Comparison of ENCODE assay signal across 11 mouse cellular contexts in genomic region chr6:83244422-83245061, GRCm38 (mm10). TPM values are rescaled to one million over a fixed set of nuclear protein-coding genes. Genes with fewer than 3 reads are reported as not detected.
A peak's percentile ranks its signal among the peaks of the same experiment; 100 is the strongest.
DNase-seq lines count a peak whose midpoint lies in the region; ATAC-seq and TF ChIP-seq lines count a peak whose summit lies in the region.
"Had no signal": no experiment of that assay in that cellular context is flagged by ENCODE, and none has a peak within 500 bp of the region (broad histone marks: within the 10 kb centered on the region; RNA-seq: fewer than 3 reads in every experiment).

No protein-coding gene starts in this region.

- H3K27ac ChIP-seq in kidney, adult 2 months (ENCODE audit: insufficient read depth, low read depth, low read length): peak overlapping the region; percentile 19; the same call in 1 of the 2 replicates
- H3K27ac ChIP-seq in lung, embryonic 16.5 days (ENCODE audit: low read length): peak overlapping the region; percentile 88
- H3K27ac ChIP-seq in embryonic facial prominence, embryonic 14.5 days (replicated peaks; ENCODE audit: low read depth, low read length): no peak overlapping the region; the same call in 1 of the 2 replicates
- H3K27ac ChIP-seq in lung, postnatal 0 days (ENCODE audit: low read length): peak overlapping the region; percentile 68
- H3K27ac ChIP-seq: macrophage; neural tube, embryonic 15.5 days had no signal

- H3K4me3 ChIP-seq in kidney, adult 2 months (ENCODE audit: insufficient read depth, low read depth, low read length): no peak overlapping the region
- H3K4me3 ChIP-seq in lung, embryonic 16.5 days (ENCODE audit: low read length): no peak overlapping the region
- H3K4me3 ChIP-seq in embryonic facial prominence, embryonic 14.5 days (ENCODE audit: low read depth, low read length): no peak overlapping the region
- H3K4me3 ChIP-seq in lung, postnatal 0 days (ENCODE audit: low read depth, low read length): no peak overlapping the region
- H3K4me3 ChIP-seq: forebrain, embryonic 10.5 days; neural tube, embryonic 15.5 days had no signal

- no peak for DNase-seq in kidney, adult 2 months
- DNase-seq in kidney, adult 11 months: no peak
- no peak for DNase-seq in lung, postnatal 10 days
- peak; percentile 52 for DNase-seq in embryonic facial prominence, embryonic 14.5 days (ENCODE audit: low spot score)
- DNase-seq in lung, postnatal 0 days (ENCODE audit: low spot score): no peak
- DNase-seq in urinary bladder, adult 18-20 months (ENCODE audit: low spot score in 2 of 2): no peak

- WGBS in kidney, adult 2 months: 36% methylated on average over 10 of the region's 10 CpGs
- WGBS in lung, embryonic 16.5 days: 24% methylated on average over 10 of the region's 10 CpGs
- 31% methylated on average over 10 of the region's 10 CpGs for WGBS in embryonic facial prominence, embryonic 14.5 days
- WGBS in lung, postnatal 0 days: 26% methylated on average over 10 of the region's 10 CpGs

- no peaks in the 10 kb centered on the region for H3K9me3 ChIP-seq in lung, embryonic 16.5 days (ENCODE audit: control insufficient read depth, low read length)
- H3K9me3 ChIP-seq in embryonic facial prominence, embryonic 14.5 days (ENCODE audit: control insufficient read depth, low read length): no peaks in the 10 kb centered on the region
- H3K9me3 ChIP-seq in lung, postnatal 0 days (ENCODE audit: low read length): no peaks in the 10 kb centered on the region
- H3K9me3 ChIP-seq: forebrain, embryonic 10.5 days; neural tube, embryonic 15.5 days had no signal

- ATAC-seq in lung, embryonic 16.5 days (ENCODE audit: low read depth): peak; percentile 61
- no peak for ATAC-seq in embryonic facial prominence, embryonic 14.5 days (ENCODE audit: low read depth)
- peak; percentile 49 for ATAC-seq in lung, postnatal 0 days

- no peak for TF ChIP-seq POLR2A in kidney, adult 2 months (IDR thresholded peaks at IDR 0.05; ENCODE audit: low read depth, low read length)

- no peak for TF ChIP-seq EP300 in lung, postnatal 0 days (IDR thresholded peaks at IDR 0.05)

- H3K9ac ChIP-seq in lung, embryonic 16.5 days (ENCODE audit: low read length): no peak overlapping the region
- no peak overlapping the region for H3K9ac ChIP-seq in embryonic facial prominence, embryonic 14.5 days (ENCODE audit: low read depth, low read length)
- H3K9ac ChIP-seq in lung, postnatal 0 days (replicated peaks; ENCODE audit: low read depth): no peak overlapping the region
- H3K9ac ChIP-seq: neural tube, embryonic 15.5 days had no signal

- H3K36me3 ChIP-seq in kidney, adult 2 months (ENCODE audit: control insufficient read depth, insufficient read depth, low read length): no peaks in the 10 kb centered on the region
- H3K36me3 ChIP-seq in lung, embryonic 16.5 days (ENCODE audit: control insufficient read depth, insufficient read depth, low read length): no peaks in the 10 kb centered on the region
- H3K36me3 ChIP-seq in embryonic facial prominence, embryonic 14.5 days (ENCODE audit: control insufficient read depth, insufficient read depth, low read length): no peaks in the 10 kb centered on the region
- H3K36me3 ChIP-seq in lung, postnatal 0 days (ENCODE audit: insufficient read depth, low read length): no peaks in the 10 kb centered on the region
- H3K36me3 ChIP-seq: forebrain, embryonic 10.5 days; neural tube, embryonic 15.5 days had no signal

- no peak for TF ChIP-seq CTCF in kidney, adult 2 months (conservative IDR thresholded peaks at IDR 0.05; ENCODE audit: insufficient read depth, insufficient read length, low read depth, low read length)
- TF ChIP-seq CTCF in lung, postnatal 0 days (IDR thresholded peaks at IDR 0.05): no peak

- H3K27me3 ChIP-seq in kidney, adult 2 months (replicated peaks; ENCODE audit: control insufficient read depth, insufficient read depth, low read length): no peaks in the 10 kb centered on the region
- H3K27me3 ChIP-seq in lung, embryonic 16.5 days (ENCODE audit: control insufficient read depth, insufficient read depth, low read depth, low read length): no peaks in the 10 kb centered on the region; the same call in 1 of the 2 replicates
- no peaks in the 10 kb centered on the region for H3K27me3 ChIP-seq in embryonic facial prominence, embryonic 14.5 days (replicated peaks; ENCODE audit: control insufficient read depth, insufficient read depth, low read length)
- H3K27me3 ChIP-seq in lung, postnatal 0 days (replicated peaks; ENCODE audit: insufficient read depth, low read length): no peaks in the 10 kb centered on the region

- H3K4me1 ChIP-seq in kidney, adult 2 months (ENCODE audit: control insufficient read depth, insufficient read depth, low read length): peaks cover 3% of the 10 kb centered on the region; the same call in 1 of the 2 replicates
- H3K4me1 ChIP-seq in lung, embryonic 16.5 days (replicated peaks; ENCODE audit: control insufficient read depth, insufficient read depth, low read length): peaks cover 23% of the 10 kb centered on the region
- H3K4me1 ChIP-seq in embryonic facial prominence, embryonic 14.5 days (ENCODE audit: control insufficient read depth, insufficient read depth, low read length): peaks cover 4% of the 10 kb centered on the region; the same call in 1 of the 2 replicates
- H3K4me1 ChIP-seq in lung, postnatal 0 days (ENCODE audit: insufficient read depth, low read depth, low read length): peaks cover 10% of the 10 kb centered on the region; the same call in 1 of the 2 replicates

- H3K4me2 ChIP-seq in lung, embryonic 16.5 days (ENCODE audit: low read depth, low read length): peak overlapping the region; percentile 8; the same call in 1 of the 2 replicates
- no peak overlapping the region for H3K4me2 ChIP-seq in embryonic facial prominence, embryonic 14.5 days (ENCODE audit: low read depth, low read length)
- no peak overlapping the region for H3K4me2 ChIP-seq in lung, postnatal 0 days (replicated peaks; ENCODE audit: low read depth, low read length)
- H3K4me2 ChIP-seq: heart, embryonic 11.5 days; neural tube, embryonic 15.5 days had no signal

RNA-seq across cellular contexts. Expression of gene Slc4a5, which starts 24.9 kb away (rescaled TPM):
- 3.3 TPM in 2 replicates for polyA plus RNA-seq in kidney, adult 2 months (2012; rRNA removed)
- polyA plus RNA-seq in lung, embryonic 16.5 days (2015; fragmentation: Nextera tagmentation; extraction: Ambion mirVana): 2.1 and 3.1 TPM in 2 replicates
- polyA plus RNA-seq in embryonic facial prominence, embryonic 14.5 days (2014; fragmentation: Nextera tagmentation; extraction: Ambion mirVana): 0.47 and 0.57 TPM in 2 replicates
- polyA plus RNA-seq in lung, postnatal 0 days (2015; fragmentation: Nextera tagmentation; extraction: Ambion mirVana): 5.0 and 5.3 TPM in 2 replicates
- polyA plus RNA-seq: macrophage had no signal
